Mouse (Mus musculus) layer of hippocampus, postnatal 10 days (tissue): ENCODE measurements at regions not wholly inside any gene's neighbourhood (a gene's known extent, or its start where the extent isn't known, plus 50 kb on each side); places are given as distances from the start of the nearest gene placed in this dataset.

Experiments used
- DNase-seq, 2 experiments: peaks; one replicate each; pipeline ENCODE4 v3.0.0; 2021; ENCODE audit warnings: low spot score in 2 of 2

DNA sequence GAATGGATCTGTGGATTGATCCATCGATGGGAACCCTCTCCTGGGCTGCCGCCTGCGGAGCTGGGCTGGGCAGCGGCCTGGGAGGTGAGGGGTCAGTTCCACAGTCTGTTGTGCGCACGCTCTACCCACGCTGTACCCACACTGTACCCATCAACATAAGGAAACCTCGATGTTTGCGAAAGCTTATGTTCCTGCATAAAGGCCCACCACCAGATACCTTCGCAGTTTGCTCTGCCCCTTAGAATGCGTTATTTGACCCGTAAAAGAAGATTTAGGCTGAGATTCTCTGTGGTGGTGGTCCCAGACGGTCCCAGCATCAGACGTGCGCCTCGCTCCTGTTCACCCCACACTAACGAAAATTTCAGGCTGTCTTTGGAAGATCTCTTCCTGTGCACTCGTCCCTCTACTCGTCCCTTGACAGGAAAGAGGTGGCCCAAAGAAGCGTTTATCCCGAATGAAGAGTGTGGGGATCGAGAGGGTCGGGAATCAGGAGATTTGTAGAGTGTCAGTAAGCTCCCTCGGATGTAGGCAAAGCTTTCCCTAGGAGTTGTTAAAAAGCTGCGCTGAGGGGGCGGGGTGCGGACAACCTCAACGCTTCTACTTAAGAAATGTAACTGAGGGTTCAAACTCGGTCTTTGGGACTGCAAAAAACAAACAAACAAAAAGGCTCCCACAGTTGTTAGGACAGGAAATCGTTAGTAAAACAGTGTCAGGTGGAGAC lies 123.9 kb downstream of the Tmem161b start:
- peak; percentile 60 to 70 for DNase-seq

DNA sequence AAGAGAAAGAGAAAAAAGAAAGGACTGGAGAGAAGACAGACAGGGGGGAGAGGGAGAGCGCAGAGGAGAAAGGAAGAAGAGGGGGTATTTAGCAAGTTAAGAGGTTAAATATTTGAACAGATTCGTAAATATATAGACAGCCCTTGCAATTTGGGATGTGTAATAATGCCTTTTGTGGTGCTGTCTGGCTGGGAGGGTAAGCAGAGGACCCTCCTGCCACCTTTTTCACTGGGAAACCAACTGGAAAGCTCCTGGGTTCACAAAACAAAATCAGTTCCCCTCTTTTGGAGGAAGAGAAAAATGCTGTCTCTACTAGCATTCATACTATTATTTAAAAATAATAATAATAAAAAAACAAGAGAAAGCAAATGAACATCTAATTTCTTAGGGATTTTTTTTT lies 124.5 kb downstream of the Tmem161b start:
- no peak for DNase-seq

DNA sequence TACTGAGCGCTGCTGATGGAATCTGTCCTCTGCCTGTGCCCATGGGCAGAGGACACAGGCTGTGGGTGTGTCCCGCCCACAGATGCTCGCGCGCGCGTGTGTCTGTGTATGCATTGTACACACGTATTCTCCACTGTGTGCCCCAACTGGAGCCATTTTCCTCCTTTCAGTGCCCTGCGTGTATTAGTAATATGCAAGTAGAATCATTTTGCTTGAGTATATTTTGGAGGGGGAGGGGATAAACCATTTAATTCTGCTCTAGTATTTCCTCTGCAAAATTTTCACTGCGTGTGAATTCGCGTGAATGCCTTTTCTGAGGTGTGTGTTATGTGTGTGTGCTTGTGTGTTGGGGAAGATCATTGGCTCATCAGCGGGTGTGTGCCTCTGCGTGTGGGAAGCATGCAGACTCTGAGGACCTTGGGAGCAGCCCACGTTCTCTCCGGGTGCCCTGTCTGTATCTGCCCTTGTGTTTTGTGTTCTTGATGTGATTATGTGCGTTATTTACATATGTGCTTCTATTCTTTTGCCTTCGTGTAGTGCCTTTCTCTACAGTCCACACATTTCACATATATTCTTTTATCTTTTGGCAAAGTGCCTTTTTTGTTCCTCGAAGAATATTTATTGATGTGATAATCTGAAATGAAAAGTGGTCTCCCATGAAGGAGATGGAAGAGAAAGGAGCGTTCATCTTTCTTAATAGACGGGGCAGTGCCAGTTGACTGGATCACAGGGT lies 125.3 kb downstream of the Tmem161b start:
- peak; percentile 62 to 74 for DNase-seq

DNA sequence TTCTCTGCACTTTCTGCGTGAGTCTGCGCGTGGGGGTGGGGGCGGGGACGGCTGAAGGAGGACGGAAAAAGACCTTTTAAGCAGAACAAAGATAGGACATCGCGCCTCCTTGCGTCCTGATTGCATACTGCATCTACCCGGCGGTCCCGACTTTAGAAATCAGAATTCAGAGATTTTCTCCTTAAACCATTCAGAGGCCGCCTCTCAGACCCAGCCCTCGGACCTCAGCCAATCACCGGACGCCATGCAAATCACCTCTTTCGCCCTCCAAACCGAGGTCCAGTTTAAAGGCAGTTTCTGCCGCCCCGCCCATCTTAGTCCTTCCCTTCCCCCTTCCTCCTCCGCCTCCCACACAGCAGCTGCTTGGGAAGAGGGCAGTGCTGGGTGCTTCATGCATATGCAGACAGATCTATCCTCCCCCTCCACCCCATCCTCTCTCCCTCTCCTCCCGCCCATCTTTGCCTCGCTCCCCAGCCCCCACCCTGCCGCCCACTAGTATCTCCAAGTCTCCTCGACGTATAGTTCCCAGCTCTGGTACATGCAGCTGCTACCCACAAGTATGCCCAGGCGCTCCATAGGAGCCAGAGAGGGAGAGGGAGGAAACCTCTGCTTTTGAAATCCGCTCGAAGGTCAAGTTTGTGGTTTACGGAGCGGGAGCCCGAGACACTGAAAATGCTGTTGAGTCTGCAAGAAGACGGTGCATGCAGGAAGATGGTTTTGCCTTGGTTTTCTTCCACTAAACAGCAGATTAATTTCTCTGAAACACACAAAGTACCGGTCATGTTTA lies 126.0 kb downstream of the Tmem161b start:
- DNase-seq, result peak; percentile 100

DNA sequence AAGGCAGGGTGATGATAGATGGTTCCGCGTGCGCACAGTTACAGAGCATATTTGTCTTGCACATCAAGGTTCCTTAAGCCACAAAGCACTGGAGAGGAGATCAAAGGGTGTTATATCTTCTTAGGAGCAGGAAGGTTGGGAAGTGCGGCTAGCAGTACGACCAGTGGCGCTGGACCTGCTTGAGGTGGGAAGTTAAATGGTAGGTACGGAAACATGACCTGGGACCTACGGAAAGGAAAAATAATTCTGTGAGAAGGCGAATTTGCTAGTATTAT lies 126.5 kb downstream of the Tmem161b start:
- DNase-seq, result no peak

DNA sequence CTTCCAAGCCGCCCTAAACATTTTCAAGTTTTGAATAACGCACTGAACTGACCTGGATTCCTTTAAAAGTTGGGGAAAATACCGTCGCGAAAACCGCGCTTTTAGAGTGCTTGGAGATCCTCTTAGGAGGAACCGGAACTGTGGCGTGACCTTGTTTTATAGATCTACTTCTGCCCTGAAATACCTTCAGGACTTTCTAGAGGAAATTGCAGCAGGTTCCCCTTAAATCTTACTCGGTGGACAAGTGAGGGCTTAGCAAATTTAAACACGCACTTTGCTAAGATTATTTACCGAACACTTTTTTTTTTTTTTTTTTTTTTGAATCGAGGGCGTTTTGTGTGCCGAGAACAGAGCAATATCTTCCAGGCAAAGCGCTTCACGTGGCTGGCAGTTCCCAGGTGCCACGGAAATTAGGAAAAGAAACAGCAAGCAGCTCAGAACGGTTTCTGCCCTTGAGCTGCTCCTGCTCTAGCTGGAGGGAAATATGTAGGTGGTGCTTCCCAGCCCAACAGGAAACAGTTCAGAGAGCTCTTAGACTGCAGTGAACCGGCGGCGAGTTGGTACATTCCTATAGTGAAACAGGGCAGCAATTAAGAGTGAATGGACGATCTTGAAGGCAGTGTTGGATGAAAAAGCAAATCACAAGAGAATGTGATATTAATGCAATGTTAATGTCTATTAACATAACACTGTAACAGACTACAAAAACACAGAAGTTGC lies 127.1 kb downstream of the Tmem161b start:
- peak; percentile 54 to 71 for DNase-seq

DNA sequence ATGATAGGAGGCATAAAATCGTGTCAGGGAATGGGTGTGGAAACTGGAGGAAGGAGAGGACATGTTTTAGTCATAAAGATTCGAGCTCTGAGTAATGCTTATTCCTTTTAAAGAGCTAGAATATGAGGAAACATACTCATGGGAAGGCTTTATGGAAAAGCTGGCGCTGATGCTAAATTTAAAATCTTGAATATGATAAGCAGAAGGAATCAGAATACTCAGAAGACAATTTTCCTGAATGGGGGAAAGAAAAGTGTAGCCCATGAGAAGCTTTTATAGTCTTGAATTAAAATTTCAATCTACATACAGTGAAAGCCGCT lies 127.6 kb downstream of the Tmem161b start:
- no peak for DNase-seq

DNA sequence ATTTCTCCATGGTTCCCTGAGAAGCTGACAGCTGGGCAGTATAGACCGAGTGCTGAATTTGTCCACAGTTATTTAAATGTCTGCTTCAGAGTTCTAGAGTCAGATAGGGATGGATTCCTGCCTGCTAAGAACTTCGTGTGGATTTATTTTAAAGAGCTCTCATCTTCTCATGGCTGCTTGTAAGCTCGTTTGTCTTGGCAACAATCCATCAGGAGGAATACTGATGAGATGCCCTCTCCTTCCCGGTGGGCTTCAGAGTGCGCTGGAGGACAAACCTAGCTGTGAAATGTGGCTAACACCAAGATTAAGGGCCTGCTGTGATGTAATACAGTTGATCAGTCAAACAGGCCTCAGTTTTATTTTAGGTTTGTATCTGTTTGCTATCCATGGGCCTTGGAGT lies 128.7 kb downstream of the Tmem161b start:
- no peak for DNase-seq

DNA sequence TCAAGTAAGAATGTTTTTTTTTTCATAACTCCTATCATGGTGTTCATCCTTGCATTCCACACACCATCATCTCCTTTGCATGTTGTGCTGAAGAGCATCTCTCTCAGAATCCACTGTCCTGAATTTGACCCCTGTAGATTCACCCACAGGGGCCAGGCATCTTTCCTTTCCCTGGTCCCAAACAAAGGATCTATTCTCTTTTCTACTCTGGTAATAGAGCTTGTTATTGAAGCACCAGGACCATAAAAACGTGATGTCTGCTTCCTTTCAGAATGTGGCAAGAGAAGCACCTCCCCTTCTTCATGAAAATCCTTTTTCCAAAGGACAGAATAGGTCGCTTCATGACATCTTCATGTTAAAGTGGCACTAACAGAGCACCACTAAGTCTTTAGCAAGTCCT lies 134.4 kb downstream of the Tmem161b start:
- no peak for DNase-seq

DNA sequence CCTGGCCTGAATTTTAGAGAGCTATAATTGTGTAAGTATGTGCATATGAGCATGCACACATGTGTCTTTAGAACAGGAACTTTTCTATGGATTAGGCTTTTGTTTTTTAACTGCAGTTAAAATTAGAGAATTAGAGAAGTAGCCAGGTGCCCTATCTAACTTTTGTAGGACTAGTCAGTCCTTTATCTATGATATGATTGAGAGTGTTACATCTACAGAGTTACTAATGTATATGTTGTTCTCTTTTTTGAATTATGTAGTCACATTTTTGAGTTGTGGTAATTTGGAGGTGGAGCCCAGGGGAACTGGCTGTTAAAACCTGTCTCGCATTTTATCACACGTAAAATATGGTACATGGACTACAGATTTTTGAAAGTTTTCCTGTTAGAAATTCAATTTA lies 138.4 kb downstream of the Tmem161b start:
- no peak for DNase-seq

DNA sequence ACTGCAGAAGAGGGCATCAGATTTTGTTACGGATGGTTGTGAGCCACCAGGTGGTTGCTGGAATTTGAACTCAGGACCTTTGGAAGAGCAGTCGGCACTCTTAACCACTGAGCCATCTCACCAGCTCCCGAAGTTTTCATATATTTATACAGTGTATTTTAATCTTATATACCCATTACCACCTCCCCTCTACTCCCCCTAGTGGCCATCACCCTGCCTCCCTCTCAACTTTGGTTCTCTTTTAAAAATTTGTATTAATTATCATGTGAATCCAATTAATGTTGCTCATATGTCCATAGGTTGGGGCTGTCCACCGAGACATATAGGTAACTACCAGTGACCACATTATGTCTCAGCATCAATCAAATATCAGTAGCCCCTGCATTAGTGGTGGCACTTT lies 142.0 kb downstream of the Tmem161b start:
- no peak for DNase-seq

DNA sequence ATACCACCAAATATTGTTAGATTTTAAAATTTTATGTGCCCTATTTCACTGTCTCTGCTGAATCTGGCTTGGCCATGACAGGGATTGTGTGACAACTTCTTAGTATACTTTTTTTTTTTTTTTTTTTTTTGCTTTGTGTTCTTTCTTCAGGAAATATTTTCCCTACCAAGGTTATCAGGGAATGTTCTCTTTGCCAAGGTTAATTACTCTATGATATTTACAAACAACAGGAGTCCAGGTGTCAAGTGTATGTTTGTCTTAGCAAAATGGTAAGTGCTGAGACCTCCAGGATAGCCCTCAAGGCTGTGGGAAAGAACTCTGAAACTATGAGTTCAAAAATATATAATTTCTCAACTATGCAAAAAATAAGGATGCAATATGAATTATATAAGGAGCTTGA lies 143.4 kb downstream of the Tmem161b start:
- no peak for DNase-seq

DNA sequence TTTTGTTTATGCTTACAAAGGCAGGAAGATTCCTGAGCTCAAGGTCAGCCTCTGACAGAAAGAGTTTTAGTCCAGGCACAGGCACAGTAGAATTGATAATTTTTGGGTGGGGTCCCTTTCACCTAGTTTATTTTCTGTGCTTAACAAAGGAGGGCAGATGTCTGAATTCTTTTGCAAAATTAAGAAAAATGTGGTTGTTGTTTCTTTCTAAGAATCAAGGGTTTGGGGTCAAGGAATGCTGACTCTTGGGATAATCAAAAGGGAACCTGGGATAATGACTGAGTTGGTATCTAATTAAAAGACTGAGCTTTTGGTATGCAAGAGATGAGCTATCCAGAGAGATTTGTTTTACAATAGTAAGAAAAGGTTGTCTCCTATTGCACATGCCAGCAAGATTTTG lies 143.9 kb downstream of the Tmem161b start:
- no peak for DNase-seq

DNA sequence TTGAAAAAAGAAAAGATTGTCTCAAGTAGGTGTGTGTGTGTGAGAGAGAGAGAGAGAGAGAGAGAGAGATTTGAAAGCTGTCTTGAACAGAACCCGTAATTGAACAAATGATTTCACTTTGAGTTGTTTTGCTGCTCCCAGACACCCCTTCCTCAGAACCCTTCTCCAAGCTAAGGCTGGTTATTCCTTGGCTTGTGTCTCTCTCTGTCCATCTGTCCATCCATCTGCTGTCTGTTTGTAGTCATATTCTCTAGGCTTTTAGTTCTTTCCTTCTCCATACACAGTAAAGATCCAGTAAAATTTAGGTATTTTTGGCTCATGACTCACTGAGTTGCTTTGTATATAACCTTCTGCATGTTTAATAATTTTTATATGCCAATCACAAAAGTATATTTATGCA lies 144.7 kb downstream of the Tmem161b start:
- DNase-seq, result no peak

DNA sequence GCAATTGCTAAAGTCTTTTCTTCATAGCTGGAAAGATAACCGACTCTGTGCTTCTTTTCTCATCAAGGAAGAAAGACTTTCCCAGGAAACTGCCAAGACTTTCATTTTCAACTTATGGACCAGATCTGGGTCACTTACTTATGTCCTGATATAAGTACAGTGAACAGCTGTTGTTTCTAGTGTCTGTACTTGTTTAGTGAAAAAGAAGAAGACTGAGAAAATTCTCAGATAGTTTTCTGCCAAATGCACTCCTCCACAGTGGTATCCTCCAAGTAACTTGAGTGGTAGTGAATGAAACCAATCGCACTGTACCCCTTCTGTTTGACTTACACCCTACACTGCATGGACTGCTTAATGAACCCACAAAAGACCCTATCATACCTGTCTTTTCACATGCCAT lies 146.1 kb downstream of the Tmem161b start:
- DNase-seq, result no peak

DNA sequence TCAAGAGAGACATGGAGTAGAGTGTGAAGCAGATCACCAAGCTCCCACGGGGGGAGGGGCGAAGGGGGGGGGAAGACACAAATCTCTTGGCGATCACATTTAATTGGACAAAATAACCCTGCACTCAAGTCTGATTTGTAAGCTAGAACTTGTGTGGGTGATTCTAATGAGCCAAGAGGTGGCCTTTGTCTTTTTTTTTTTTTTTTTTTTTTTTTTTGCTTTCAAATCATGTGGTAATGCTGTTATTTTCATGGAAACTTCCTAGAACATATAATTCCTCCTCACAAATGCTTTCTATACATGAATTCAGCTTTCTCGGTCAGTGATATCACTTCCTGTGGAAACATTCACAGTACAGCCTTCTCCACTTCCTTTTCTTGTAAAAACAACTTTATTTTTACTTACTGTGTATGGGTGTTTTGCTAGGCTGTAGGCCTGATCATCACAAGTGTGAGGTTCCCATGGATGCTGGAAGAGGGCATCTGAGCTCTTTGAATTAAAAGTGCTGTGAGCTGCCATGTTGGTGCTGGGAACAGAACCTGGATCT lies 152.7 kb downstream of the Tmem161b start:
- no peak for DNase-seq

DNA sequence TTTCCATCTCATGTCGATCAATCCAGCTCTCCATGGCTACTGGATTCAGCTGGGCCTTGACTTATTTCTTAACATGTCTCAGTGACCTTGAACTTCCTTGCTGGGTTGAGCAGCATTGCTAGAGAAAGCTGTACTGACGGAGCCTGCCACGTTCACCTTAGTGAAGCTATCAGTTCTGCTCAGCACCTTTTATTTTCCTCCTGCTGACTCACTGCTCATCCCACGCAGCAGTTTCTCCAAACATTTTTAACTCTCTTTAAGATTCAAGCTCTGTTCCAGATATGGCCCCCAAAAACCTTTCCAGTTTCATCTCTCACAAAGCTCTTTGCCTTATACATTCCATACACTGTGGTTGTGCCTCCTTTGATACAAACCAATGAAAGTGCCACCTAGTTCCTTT lies 153.8 kb downstream of the Tmem161b start:
- no peak for DNase-seq

DNA sequence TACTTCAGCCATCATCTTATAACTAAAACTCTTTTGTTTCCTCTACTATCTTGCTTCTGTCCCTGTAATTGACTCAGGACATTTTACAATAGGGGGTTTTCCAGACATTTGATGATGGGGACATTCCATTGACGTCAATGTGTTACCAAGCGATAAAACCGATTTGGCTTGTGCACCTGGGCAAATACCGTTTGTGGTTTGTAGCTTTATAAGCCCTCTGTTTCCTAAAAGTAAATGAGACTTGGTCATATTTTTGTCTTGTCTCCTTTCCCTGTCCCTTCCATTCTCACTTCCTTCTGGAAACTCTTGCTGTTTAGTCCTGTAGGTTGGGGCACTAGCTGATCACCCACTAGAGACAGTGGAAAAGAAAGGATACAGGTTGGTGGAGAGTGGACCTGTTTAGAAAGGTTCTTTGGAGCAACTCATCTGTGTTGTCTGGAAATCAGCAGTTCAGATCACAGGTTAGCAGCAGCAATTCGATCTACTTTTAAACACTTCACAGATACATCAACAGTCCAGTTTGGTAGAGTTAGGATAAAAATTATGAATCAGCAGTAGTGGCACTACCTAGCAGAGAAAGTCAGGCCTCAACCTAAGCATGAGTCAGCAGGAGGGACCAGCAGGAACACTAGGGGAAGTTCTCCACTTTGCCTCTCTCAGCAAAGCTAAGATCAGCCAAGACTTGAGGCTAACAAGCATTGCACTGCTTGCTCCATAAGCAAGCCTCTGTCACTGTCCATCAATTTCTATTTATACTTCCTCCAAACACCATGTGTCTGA lies 156.6 kb downstream of the Tmem161b start:
- DNase-seq, result no peak

DNA sequence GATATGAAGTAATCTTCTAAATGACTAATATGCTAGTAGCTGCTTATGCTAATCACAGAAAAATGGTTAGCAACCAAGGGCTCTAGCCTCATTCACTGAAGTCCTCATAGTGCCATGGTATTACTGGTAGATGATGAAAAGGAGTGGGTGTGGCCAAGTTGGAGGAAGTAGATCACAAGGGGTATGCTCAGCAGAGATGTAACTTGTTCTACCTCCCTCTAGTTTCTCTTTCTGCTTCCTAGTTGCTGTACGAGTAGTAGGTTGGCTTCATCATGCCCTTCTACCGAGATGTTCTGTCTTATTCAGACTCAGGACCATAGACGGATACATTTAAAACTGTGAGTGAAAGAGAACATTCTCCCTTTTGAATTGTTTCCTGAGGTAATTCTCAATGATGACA lies 169.5 kb downstream of the Tmem161b start:
- no peak for DNase-seq

DNA sequence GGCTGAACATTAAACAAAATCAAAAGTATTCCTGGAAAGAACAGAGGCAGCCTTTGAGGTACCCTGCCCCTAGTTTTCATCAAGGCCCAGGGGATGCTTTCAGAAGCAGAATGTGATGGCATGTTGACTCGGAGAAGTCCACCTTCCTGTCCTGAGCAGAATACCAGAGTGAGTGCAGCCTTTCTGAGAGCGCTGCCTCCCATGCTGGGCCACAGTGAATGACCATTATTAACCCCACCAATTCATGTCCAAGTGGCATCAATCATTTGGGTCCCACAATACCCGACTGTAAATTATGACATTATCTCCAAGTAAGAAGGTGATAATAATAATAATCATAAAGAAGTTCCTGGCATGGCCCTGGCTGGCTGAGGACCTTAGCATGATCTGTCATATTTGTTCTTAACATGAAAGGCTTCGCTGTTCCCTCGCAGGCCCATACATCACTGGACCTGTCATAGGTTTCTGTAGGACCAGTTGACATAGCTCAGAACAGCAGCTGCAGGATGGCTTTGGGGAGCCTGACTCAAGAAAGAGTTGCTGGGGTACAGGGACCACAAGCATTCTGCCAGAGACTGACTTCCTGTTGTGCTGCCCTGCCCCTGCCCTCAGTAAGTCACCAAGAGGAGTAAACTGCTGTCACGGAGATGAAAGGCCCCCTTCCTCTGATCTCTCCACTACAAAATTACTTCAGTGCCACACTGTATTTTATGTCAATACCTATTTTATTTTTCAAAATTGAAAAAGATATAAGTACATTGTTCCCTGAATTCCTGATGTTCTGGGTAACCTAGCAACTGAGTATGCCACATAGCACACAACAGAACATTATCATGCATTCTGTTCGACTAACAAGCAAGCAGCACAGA lies 176.6 kb downstream of the Tmem161b start:
- DNase-seq, result no peak
